Mouse (Mus musculus): Measurements from ENCODE around the gene Trex1.

- TF ChIP-seq CTCF (IDR thresholded peaks at IDR 0.05; ENCODE audit: low read depth) = no peak
- no peak for TF ChIP-seq EP300 (IDR thresholded peaks at IDR 0.05; ENCODE audit: low read depth)
These were observed 30.6 kb downstream of the Trex1 start for GRCm38 (mm10) chr9:109028919-109029318.

All from liver, postnatal 0 days (tissue).